Mouse (Mus musculus) spleen, postnatal 4 days (tissue): Measurements from ENCODE around the gene Hcfc2.

ENCODE experiments used
- DNase-seq, 2 experiments: peaks; one replicate each; pipeline ENCODE4 v3.0.0; 2022; ENCODE audit warnings: low spot score in 2 of 2

Gene Hcfc2

GRCm38 (mm10) chr10:82741354-82741753 is 45.4 kb downstream of the Hcfc2 start:
- no peak for DNase-seq

DNA sequence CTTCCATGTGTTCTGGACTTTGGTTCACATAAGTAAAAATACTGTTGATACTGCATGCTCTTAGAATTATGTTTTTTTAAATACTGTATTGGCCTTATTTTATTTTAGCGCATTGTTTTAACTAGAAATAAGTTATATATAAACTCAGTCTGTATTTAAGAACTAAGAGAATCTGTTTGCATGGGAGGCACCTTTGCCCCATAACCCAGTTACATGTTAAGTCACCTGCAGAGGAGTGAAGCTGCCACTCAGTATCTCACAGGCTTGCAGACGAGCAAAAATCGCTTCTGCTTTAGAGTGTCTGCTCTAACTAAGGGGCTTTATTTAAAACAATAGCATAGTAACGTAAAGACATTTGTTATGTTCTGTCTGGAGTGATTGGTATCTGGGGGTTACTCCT is 45.9 kb downstream of the Hcfc2 start:
- no peak for DNase-seq

DNA sequence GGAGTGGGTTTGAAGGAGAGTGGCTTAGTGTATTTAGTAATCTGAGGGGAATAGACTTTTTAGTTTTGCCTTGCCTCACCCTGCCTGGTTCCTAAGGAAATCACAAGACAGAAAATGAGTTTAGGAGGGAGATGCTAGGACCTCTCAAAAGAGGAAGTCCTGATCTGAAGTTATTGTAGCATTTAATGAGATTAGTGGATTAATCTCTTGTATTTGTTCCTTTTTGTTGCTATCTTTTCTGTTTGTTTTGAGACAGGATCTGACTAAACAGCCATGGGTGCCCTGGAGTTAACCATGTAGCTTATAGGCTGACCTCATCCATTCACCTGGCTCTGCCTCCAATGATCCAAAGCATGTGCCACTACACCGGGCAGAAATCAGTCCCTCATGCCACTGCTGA is 46.6 kb downstream of the Hcfc2 start:
- no peak for DNase-seq

- DNase-seq = no peak
Observed at GRCm38 (mm10) chr10:82744296-82744695, 48.3 kb downstream of the Hcfc2 start.

DNA sequence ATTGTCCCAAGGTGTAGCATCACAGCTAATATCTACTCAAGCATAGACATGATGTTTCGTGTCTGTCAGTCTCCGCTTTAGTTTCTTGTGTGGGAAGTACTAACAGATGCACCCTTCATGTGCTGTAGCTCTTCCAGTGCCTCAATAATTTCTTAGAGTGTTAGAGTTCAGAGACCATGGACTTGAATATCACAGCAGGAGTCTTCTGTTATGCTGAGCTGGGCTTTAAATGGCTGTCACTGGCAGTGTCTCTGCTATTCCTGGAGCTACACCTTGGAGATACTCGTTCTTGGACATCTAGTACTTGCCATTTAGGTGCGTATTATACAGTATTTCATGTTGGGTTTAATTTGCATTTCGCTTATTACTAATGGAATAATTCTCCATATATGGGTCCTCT is 49.3 kb downstream of the Hcfc2 start:
- DNase-seq = no peak

- DNase-seq = no peak
Observed at GRCm38 (mm10) chr10:82746988-82747850, 51.3 kb downstream of the Hcfc2 start.

GRCm38 (mm10) chr10:82750778-82751177 is 54.8 kb downstream of the Hcfc2 start:
- DNase-seq = no peak

- DNase-seq = no peak
Observed at GRCm38 (mm10) chr10:82752921-82753320, 57.0 kb downstream of the Hcfc2 start.

GRCm38 (mm10) chr10:82754642-82755041 is 58.7 kb downstream of the Hcfc2 start:
- no peak for DNase-seq

DNA sequence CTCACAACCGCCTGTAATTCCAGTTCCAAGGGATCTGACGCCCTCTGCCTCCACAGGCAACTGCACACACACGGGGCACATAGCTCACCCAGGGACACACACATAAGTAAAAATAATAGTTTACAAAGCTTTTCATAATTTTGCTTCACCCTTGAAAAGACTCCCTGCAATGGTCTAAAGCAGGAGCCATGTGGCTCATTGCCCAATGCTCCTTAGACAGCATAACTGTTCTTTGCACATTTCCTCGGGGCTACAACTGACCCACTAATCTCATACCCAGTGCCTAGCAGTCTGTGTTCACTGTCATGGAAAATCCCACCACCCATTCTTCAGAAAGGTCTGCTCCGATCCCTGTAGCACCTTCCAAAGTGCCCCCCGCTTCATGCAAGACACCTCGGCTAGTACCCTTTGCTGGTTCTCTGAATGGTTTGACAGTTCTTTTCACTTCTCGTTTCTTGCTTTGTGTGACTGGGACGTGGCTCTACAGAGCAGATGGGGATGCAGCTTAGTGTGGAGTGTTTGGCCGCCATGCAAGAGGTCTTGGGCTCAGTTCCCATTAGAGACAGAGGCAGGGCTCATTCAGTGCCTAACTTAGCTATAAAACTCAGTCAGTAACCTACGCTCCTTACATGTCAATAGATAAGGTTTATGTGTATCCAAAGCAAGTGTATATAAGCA is 59.4 kb downstream of the Hcfc2 start:
- DNase-seq = no peak

- DNase-seq = no peak
Observed at GRCm38 (mm10) chr10:82756466-82756865, 60.5 kb downstream of the Hcfc2 start.

DNA sequence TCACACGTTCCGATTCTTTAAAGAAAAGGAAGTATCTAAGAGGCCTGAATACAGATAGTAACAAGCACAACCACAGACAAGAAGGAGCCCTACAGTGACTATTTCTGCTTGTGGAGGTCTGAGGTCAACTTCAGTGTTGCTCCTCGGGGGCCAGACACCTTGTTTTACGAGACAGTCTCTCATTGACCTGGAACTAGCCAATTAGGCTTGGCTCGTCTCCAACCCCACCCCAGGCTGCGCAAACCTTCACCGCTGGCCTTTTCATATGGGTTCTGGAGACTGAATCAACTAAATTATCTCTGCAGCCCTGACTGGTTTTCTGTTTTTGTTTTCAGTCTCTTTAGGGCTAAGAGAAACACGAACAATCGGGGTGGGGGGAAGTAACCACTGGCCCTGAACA is 61.4 kb downstream of the Hcfc2 start:
- no peak for DNase-seq

DNA sequence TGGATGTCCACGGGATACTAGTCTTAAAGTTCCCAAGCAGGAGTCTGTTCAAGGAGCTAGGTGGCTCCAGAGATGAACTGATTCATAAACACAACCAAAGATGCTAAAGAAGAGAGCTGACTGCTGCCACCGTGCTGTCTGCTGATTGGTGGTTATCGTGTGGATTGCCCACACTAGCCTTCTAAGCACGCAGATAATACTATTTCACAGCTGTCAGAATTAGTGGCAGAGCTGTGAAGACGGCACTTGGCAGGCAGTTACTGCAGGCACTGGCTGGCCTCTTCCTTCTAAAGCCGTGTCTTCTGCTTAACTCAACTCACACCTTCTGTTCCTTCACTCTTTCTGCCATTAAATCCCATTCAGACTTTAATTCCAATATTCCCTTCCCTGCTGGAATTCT is 62.4 kb downstream of the Hcfc2 start:
- DNase-seq = no peak

DNA sequence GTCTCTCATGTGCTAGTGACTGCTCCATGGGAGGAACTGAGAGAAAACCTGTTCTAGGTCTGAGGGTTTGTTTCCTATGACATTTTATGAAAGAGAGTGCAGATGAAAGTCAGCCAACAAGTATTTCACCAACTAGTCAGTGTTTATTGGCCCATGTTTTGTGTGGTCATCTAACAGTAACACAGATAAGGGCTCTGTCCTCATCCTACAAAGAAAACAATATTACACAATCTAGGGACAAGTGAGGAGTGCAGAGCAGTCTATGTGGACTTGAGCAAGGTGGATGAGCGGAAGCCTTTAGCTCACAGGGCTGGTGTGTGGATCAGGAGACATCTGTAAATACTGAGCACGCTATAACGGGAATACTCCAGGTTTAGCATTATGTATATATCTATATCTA is 62.9 kb downstream of the Hcfc2 start:
- no peak for DNase-seq

GRCm38 (mm10) chr10:82759706-82760105 is 63.7 kb downstream of the Hcfc2 start:
- no peak for DNase-seq

DNA sequence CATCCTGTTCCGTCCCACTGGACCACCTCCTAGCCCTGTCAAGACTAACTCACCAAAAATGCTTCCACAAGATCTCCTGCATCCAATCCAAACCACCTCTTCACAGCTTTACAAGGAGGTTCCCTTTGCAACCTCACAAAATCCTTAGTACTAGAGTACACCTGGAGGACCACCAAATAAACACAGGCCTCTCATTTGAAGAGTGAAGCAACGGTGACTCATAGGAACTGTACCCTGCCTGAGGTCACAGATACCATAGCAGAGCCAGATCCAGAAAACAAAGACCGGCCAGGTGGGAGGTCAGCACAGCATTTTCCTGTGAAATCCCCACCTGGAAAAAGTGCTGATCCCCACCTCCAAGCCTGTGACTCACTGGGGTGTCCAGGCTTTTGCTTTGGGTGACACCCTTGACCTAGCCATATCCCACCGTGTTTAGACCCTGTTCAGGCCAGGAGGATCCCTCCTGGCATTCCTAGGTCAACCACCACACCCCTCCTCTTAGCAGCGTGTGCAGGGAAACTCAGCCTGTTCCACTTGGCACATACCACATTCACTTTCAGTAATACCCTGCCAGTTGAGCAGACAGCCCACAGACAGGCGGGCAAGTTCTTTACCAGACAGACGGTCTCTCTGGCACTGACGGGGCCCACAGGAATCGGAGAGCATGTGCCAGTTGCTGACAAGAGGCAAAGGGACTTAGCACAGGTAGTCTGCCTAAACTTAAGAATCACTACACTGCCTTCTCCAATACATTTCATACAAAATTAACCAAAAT is 65.3 kb downstream of the Hcfc2 start:
- no peak for DNase-seq

GRCm38 (mm10) chr10:82762756-82763681 is 67.1 kb downstream of the Hcfc2 start:
- peak; percentile 44 to 78 for DNase-seq

DNA sequence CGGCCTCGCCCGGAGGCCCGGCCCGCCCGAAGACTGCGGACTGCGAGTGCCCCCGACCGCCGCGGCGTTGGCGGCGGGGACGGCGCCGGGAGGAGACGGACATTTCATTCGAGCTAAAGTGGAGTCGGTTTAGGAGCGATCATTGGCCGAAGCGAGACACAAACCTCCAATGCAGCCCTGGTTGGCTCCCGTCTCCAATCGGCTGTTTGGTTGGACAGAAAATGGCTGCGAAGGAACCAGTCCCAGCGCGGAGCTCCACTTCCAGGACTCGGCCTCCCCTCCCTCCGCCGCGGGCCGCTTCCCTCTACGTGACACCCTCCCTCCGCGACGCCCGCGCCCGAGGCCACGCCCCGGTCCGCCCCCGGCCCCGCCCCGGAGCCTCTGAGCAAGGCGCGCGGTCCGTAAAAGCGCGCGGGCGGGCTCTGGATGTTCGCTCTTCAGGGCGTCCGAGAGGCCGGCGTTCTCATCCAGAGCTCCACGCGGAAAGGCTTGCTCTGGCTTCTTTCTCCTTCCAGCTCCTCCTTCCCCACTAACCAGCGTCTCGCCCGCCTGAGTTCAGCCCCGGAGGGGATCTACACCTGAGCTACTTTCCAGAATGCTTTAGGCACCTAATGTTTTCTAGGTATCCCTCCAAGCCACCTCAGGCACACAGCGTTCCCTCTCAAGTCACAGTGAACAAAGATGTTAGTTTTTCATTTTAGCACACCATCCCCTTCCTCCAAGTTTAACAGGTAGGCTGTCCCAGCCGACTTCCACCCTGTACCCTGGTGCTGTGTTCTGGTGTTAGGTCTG is 68.1 kb downstream of the Hcfc2 start, which contains the start of gene Nfyb:
Gene Nfyb (minus strand): TSS at position 305 of the 792 bp plus-strand sequence.
- DNase-seq = peak; percentile 96 to 99

- no peak for DNase-seq
Observed at GRCm38 (mm10) chr10:82768901-82769300, 72.9 kb downstream of the Hcfc2 start.

GRCm38 (mm10) chr10:82770713-82771112 is 74.8 kb downstream of the Hcfc2 start:
- no peak for DNase-seq
